Mouse (Mus musculus) neural tube, embryonic 14.5 days (tissue): Measurements from ENCODE around the gene Il19. TPM values are rescaled to one million over a fixed set of nuclear protein-coding genes. Genes with fewer than 3 reads are reported as not detected.

Source experiments
- ATAC-seq: fragments of 200-750 bp; cut with Nextera tagmentation; 2 replicates; pipeline ENCODE4 v1.8.0; 2017; ENCODE audit warnings: low read depth, mild to moderate bottlenecking, moderate TSS enrichment, moderate library complexity
- H3K27ac ChIP-seq: fragments of 300-500 bp; sonication (generic); 2 replicates; pipeline ENCODE4 v1.5.1; 2014; ENCODE audit warnings: low read depth, mild to moderate bottlenecking, control low read depth, low read length, moderate library complexity, mixed read lengths
- H3K27me3 ChIP-seq: fragments of 300-500 bp; sonication (generic); 2 replicates; pipeline ENCODE4 v1.6.1; 2014; ENCODE audit warnings: low read length; ENCODE audit not compliant: control insufficient read depth, insufficient read depth
- H3K36me3 ChIP-seq: fragments of 300-500 bp; sonication (generic); 2 replicates; pipeline ENCODE4 v1.6.1; 2014; ENCODE audit warnings: low read length, mixed read lengths; ENCODE audit not compliant: control insufficient read depth, insufficient read depth
- H3K4me1 ChIP-seq: fragments of 300-500 bp; sonication (generic); 2 replicates; pipeline ENCODE4 v1.6.1; 2014; ENCODE audit warnings: low read length; ENCODE audit not compliant: control insufficient read depth, insufficient read depth
- H3K4me2 ChIP-seq: fragments of 300-500 bp; sonication (generic); 2 replicates; pipeline ENCODE4 v1.6.1; 2014; ENCODE audit warnings: mild to moderate bottlenecking, low read depth, low read length, control low read depth
- H3K4me3 ChIP-seq: fragments of 300-500 bp; sonication (generic); 2 replicates; pipeline ENCODE4 v1.5.1; 2014; ENCODE audit warnings: low read depth, low read length, control low read depth, mixed read lengths
- H3K9ac ChIP-seq: fragments of 300-500 bp; sonication (generic); replicated peaks from 2 replicates; pipeline ENCODE4 v1.6.1; 2014; ENCODE audit warnings: low read depth, mild to moderate bottlenecking, control low read depth, low read length, mixed read lengths
- H3K9me3 ChIP-seq: fragments of 300-500 bp; sonication (generic); 2 replicates; pipeline ENCODE4 v1.6.1; 2016; ENCODE audit warnings: low read length; ENCODE audit not compliant: control insufficient read depth
- WGBS: fragments of 180-500 bp; shearing (Covaris S2); extraction: QIAGEN DNeasy Blood & Tissue Kit; methylation state at CpG from one replicate; pipeline ENCODE4 v1.1.7; 2014; 5-methylcytosine and 5-hydroxymethylcytosine counted together
- polyA plus RNA-seq: library from polyadenylated mRNA; unstranded; fragments of >200 nt; fragmentation: Nextera tagmentation; extraction: Ambion mirVana; gene quantifications from 2 replicates; pipeline ENCODE4 v1.2.1, GENCODE M21; 2014

The Il19 gene
- polyA plus RNA-seq, 1 experiment from 2014 or later = not detected

DNA sequence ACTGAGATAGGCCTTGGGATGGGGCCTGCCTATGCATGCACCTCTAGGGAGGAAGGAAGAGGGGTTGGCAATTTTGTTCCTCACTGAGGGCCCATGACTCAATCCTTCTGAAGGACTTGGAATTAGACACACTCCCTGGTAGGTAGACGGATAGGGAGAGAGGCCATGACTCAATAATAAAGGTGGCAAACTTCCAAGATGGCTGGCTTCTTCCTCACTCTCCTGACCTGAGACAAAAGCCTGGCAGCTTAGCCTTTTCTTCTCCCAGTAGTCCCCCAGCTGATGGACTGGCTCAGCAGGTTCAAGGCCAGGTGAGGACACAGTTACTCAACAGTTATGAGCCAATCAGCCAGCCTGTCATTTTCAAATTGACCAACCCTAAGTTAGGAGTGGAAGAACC is 47.5 kb downstream of the Il19 start:
- ATAC-seq = no peak
- Histone ChIP-seq H3K4me1 (no peaks in the 10 kb centered on the region), H3K4me3 (no peak overlapping the region), H3K36me3 (no peaks in the 10 kb centered on the region), H3K9me3 (no peaks in the 10 kb centered on the region), H3K4me2 (no peak overlapping the region), H3K9ac (no peak overlapping the region), H3K27me3 (no peaks in the 10 kb centered on the region), H3K27ac (no peak overlapping the region)
- 57% methylated on average over 1 of the region's 1 CpGs for WGBS

DNA sequence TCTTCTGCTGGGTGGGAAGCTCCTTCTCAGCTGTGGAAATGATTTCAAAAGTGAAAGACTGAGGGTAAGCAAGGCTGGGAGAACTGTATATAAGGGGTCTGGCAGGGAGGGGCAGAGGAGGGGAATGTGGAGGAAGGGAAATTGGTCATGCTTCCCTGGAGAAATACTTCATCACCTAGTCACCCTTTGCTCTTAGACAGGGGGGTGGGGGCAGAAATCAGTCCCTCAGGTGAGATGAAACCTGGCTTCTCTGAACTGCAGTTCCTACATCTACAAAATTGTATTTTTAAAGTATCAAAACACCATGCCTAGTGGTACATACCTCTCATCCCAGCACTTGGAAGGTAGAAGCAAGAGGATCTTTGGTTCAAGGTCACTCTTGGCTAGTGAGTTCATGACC is 52.6 kb downstream of the Il19 start, which contains the start of gene Il24:
TSS of gene Il24 (minus strand) at position 101 of the 400 bp plus-strand sequence.
- H3K27me3 ChIP-seq = no peaks in the 10 kb centered on the region
- no peaks in the 10 kb centered on the region for H3K9me3 ChIP-seq
- H3K4me3 ChIP-seq = no peak within 1 kb of the TSS
- no peak within 1 kb of the TSS for H3K4me2 ChIP-seq
- no peak within 1 kb of the TSS for H3K9ac ChIP-seq
- no peaks in the 10 kb centered on the region for H3K36me3 ChIP-seq
- no peak within 1 kb of the TSS for H3K27ac ChIP-seq
- H3K4me1 ChIP-seq = no peaks in the 10 kb centered on the region
- ATAC-seq = no peak

GRCm38 (mm10) chr1:130883146-130883545 is 56.8 kb downstream of the Il19 start:
- no peak for ATAC-seq
- Histone ChIP-seq H3K9ac (no peak overlapping the region), H3K36me3 (no peaks in the 10 kb centered on the region), H3K27ac (no peak overlapping the region), H3K4me3 (no peak overlapping the region), H3K4me1 (peaks cover under 1% of the 10 kb centered on the region; the same call in 1 of the 2 replicates), H3K9me3 (no peaks in the 10 kb centered on the region), H3K4me2 (no peak overlapping the region), H3K27me3 (no peaks in the 10 kb centered on the region)
- WGBS = 92% methylated on average over 4 of the region's 4 CpGs

Other genes starting within 250 kb of the Il19 start
- gene Gm29427, start 224.3 kb downstream of the Il19 start, polyA plus RNA-seq = not detected in 2 replicates
- gene Yod1, start 222.8 kb downstream of the Il19 start, polyA plus RNA-seq = 16.2 and 18.4 TPM in 2 replicates
- 24.3 and 25.6 TPM in 2 replicates for gene Pfkfb2, start 210.9 kb downstream of the Il19 start, polyA plus RNA-seq
- gene AA986860, start 208.1 kb downstream of the Il19 start, polyA plus RNA-seq = 0.61 and 0.90 TPM in 2 replicates
- gene Fcamr, start 139.2 kb downstream of the Il19 start, polyA plus RNA-seq = not detected in 2 replicates
- gene Pigr, start 113.4 kb downstream of the Il19 start, polyA plus RNA-seq = not detected in 2 replicates
- 1.5 and 1.7 TPM in 2 replicates for gene Fcmr, start 74.4 kb downstream of the Il19 start, polyA plus RNA-seq
- gene Il24, start 52.7 kb downstream of the Il19 start, polyA plus RNA-seq = not detected in 2 replicates
- not detected in 2 replicates for gene Il20, start 28.7 kb downstream of the Il19 start, polyA plus RNA-seq
- gene Il10, start 79.7 kb upstream of the Il19 start, polyA plus RNA-seq = not detected in 2 replicates
- 15.8 and 16.1 TPM in 2 replicates for gene Mapkapk2, start 157.7 kb upstream of the Il19 start, polyA plus RNA-seq
- gene Dyrk3, start 198.2 kb upstream of the Il19 start, polyA plus RNA-seq = 12.6 and 16.5 TPM in 2 replicates
- gene Eif2d, start 213.1 kb upstream of the Il19 start, polyA plus RNA-seq = 54.8 and 58.7 TPM in 2 replicates